Mouse (Mus musculus) E14TG2a.4 (cell line): ENCODE measurements around the gene Akap1.

Experiments used
- CTCF ChIP-seq: conservative IDR thresholded peaks from 2 replicates; pipeline ENCODE4 v1.5.1; 2014; ENCODE audit warnings: low read length
- NANOG ChIP-seq: IDR thresholded peaks from 2 replicates; pipeline ENCODE4 v1.6.1; 2014; ENCODE audit warnings: borderline replicate concordance, low read length, mixed read lengths
- POU5F1 ChIP-seq: IDR thresholded peaks from 2 replicates; pipeline ENCODE4 v1.6.1; 2014; ENCODE audit warnings: low read length, borderline replicate concordance

- no peak for TF ChIP-seq CTCF
- no peak for TF ChIP-seq NANOG
- no peak for TF ChIP-seq POU5F1
These were observed 15.1 kb downstream of the Akap1 start for GRCm38 (mm10) chr11:88849284-88849683.
